Mouse (Mus musculus) kidney, postnatal 14 days (tissue): ENCODE measurements around the gene Lpin2.

Experiments used
- DNase-seq: peaks from one replicate; pipeline ENCODE4 v3.0.0; 2022; ENCODE audit warnings: mixed read lengths

The Lpin2 gene

DNA sequence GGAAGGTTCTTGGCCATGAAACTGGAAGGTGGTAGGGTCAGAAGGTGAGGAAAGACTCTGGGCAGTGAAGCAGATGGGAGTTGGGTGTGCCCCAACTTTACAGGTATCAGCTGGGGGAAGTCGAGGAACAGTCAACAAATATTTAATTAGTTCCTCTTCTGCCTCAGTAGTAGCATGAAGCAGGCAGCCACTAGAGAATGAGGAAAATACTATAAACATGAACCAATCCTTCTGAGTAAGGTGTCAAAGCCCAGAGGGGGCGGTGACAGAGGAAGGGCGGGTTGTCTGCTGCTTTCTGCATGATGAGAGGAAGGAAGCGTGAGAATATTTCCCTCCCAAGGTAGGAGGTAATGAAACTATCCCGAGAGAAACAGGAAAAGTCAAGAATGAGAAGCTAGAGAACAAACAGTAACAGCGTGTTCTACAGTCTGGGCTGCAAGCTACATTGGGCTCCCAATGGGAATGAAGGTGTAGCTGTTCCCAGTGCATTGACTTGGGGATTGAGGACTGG, at the start of gene Lpin2:
Gene Lpin2 (plus strand): TSS at position 350 of the 511 bp plus-strand sequence.
- peak; percentile 42 for DNase-seq

DNA sequence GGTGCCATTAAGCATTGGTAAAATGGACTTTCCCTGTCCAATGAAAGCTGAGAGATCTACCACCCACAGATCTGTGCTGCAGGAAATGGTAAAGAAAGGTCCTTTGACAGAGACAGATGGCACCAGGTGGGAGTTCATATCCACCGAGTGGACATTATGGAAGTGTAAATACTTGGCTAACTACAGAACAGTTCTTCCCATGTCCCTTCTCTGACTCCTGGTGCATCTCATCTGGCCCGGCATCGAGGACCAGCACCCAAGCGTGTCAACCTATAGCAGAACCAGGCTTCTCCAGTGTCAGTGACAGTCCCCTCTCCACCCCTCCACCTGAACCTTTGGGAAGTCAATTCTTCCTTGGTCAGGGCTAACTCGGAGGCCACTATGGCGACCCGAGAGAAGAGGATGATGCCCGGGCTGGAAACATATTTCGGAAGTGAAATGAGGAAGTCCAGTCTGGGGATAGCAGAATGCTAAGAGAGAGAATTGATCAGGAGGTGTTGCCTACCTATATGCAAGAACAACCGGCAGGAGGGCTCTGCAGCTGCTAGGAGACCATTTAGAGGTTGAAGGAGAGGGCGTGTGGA, 49.4 kb upstream of the Lpin2 start:
- no peak for DNase-seq

DNA sequence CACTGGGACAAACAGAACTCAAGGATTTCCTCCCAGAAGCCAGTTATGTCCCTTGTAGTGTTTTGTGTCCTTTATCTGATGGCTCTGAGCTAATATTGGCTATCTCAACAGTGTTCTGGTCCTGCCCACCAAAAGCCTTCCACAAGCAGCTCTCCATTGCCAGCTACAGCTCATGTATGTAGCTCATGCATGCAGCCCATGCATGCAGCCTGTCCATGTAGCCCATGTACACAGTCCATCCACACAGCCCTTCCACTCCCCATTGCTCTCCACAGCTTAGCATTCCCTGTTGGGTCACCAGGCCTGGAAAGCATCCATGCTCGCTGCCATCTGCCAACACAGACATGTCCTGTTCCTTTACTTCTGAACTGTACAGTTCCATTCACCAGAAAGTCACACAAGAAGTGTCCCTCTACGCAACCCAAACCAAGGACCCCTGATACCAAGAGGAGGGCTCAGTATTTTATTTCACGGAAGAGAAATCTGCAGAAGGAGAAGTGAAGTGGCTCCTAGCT, 47.9 kb upstream of the Lpin2 start:
- DNase-seq: no peak

GRCm38 (mm10) chr17:71135108-71135507, 47.3 kb upstream of the Lpin2 start:
- peak; percentile 78 for DNase-seq

GRCm38 (mm10) chr17:71135866-71136265, 46.5 kb upstream of the Lpin2 start:
- DNase-seq: peak; percentile 29

- DNase-seq: no peak
Measured at GRCm38 (mm10) chr17:71136384-71137333, 45.7 kb upstream of the Lpin2 start.

DNA sequence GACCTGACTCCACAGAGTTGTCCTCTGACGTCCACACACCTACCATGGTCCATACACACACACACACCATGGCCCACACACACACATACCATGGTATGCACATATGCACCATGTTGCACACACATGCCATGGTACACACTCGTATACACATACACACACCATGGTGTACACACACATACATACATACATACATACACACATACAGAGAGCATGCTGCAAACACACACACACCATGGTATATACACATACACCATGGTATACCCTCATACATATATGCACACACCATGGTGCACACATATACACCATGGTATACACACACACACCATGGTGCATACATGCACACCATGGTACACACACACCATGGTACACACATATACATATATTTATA, 45.0 kb upstream of the Lpin2 start:
- no peak for DNase-seq

- DNase-seq: no peak
Measured at GRCm38 (mm10) chr17:71142068-71142467, 40.3 kb upstream of the Lpin2 start.

- DNase-seq: no peak
Measured at GRCm38 (mm10) chr17:71143155-71143554, 39.2 kb upstream of the Lpin2 start.

- no peak for DNase-seq
Measured at GRCm38 (mm10) chr17:71144322-71145116, 37.8 kb upstream of the Lpin2 start.

- no peak for DNase-seq
Measured at GRCm38 (mm10) chr17:71145248-71145961, 37.0 kb upstream of the Lpin2 start.

GRCm38 (mm10) chr17:71153356-71153755, 29.0 kb upstream of the Lpin2 start:
- DNase-seq: no peak

GRCm38 (mm10) chr17:71155271-71155670, 27.1 kb upstream of the Lpin2 start:
- DNase-seq: peak; percentile 74

DNA sequence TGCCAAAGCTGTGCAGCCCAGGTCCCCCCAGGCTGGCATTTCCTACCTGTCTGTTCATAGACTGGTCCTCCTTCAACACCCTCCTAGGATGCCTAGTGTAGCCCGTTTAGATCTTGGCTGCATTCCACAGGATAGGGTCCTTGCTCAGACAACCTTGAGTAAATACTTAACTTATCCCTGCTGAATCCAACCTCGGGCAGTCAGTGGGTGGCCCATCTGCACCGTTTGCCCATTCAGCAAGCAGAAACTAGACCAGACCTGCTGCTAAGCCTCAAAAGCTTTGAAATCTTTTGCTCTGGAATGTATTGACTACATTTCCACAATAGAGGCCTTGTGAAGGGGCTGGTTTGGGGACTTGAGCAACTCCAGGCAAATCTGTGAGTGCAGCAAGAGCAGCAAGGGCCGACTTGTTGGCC, 23.2 kb upstream of the Lpin2 start:
- peak; percentile 88 for DNase-seq

DNA sequence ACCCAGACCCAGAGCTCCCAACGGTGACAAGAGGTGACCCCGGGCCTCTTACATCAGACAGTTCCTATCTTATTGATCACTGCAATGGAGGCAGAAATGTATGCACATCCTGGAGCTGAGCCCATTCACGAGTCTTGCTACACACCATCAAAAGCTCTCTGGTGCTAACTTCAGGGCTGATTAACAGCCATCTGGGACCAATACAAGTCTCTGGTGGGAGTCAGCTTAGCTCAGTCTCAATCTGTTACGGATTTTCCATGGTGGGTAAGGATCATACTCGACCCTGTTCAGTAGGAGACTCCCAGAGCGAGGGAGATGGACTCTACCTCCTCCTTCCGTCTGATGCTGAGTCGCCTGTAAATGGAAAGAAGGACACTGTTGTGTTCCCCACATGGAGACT, 22.6 kb upstream of the Lpin2 start:
- DNase-seq: no peak

DNA sequence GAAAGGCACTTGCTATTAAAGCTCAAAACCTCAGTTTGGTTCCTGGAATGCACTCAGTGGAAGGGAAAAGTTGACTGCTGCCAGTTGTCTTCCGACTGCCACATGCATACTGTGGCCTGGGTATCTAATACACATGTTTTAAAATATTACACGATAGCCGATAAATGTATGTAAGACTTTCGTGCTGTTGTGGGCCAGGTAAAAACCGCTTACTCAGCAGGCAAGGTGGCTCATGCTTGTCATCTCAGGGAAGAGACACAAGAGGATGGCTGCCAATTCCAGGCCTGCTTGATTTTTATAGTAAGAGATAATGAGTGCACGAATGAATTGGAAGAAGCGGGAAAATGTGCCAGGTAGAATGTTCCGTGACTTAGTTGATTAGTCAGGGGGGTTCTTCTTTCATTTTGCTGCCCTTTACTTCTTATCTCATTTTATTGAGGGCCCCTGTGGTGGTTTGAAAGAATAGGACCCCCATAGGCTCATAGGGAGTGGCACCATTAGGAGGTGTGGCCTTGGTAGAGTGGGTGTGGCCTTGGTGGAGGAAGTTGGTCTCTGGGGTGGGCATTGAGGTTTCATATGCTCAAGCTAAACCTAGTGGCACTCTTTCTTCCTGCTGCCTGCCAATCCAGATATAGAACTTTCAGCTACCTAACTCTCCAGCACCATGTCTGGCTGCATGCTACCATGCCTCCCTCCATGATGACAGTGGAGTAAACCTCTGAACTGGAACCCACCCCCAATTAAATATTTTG, 21.9 kb upstream of the Lpin2 start:
- no peak for DNase-seq

GRCm38 (mm10) chr17:71164991-71165390, 17.4 kb upstream of the Lpin2 start:
- no peak for DNase-seq

GRCm38 (mm10) chr17:71168205-71168815, 14.1 kb upstream of the Lpin2 start:
- no peak for DNase-seq

DNA sequence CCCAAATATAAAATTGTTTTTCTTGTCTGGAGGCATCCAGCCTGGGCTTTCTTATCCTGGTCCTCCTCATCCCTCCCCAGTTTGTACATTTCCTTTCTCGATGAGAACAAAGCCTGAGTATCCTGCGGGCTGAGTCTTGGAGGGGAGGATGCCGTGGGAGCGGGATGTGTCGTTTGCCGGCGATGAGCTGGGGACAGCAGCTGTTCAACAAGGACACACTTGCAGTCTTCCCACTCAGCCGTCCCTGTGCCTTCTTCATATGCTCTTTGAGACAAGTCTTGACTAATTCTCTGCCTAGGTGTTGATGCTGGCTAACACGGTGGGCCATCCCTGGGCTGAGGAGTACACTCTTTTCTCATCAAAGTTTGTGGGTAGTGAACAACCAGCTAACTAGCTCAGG, 13.5 kb upstream of the Lpin2 start:
- DNase-seq: peak; percentile 43

- DNase-seq: no peak
Measured at GRCm38 (mm10) chr17:71169639-71170038, 12.7 kb upstream of the Lpin2 start.

GRCm38 (mm10) chr17:71171161-71171560, 11.2 kb upstream of the Lpin2 start:
- no peak for DNase-seq
